Mouse (Mus musculus): ENCODE data around the gene Krt16.

The Krt16 gene

GRCm38 (mm10) chr11:100248852-100249465, at the start of gene Krt16:
Gene Krt16, minus strand, starts transcription at chr11:100248902.
- no peak for DNase-seq

GRCm38 (mm10) chr11:100297801-100298200, 49.1 kb upstream of the Krt16 start:
- DNase-seq, result no peak

GRCm38 (mm10) chr11:100295308-100295707, 46.6 kb upstream of the Krt16 start:
- peak; percentile 74 for DNase-seq

- no peak for DNase-seq
These were observed 44.2 kb upstream of the Krt16 start for GRCm38 (mm10) chr11:100292884-100293283.

GRCm38 (mm10) chr11:100290235-100290634, 41.5 kb upstream of the Krt16 start:
- DNase-seq, result no peak

- DNase-seq, result no peak
These were observed 40.2 kb upstream of the Krt16 start for GRCm38 (mm10) chr11:100288942-100289341.

GRCm38 (mm10) chr11:100287024-100287423, 38.3 kb upstream of the Krt16 start:
- DNase-seq, result no peak

- no peak for DNase-seq
These were observed 36.3 kb upstream of the Krt16 start for GRCm38 (mm10) chr11:100284988-100285387.

- DNase-seq, result peak; percentile 52
These were observed 33.8 kb upstream of the Krt16 start for GRCm38 (mm10) chr11:100282549-100282948.

- peak; percentile 82 for DNase-seq
These were observed 33.2 kb upstream of the Krt16 start for GRCm38 (mm10) chr11:100281596-100282544.

- DNase-seq, result no peak
These were observed 30.1 kb upstream of the Krt16 start for GRCm38 (mm10) chr11:100278759-100279158.

- no peak for DNase-seq
These were observed 29.2 kb upstream of the Krt16 start for GRCm38 (mm10) chr11:100277726-100278480.

GRCm38 (mm10) chr11:100275466-100275865, 26.8 kb upstream of the Krt16 start:
- DNase-seq, result no peak

GRCm38 (mm10) chr11:100274719-100275118, 26.0 kb upstream of the Krt16 start:
- DNase-seq, result no peak

GRCm38 (mm10) chr11:100271878-100272277, 23.2 kb upstream of the Krt16 start:
- DNase-seq, result no peak

- no peak for DNase-seq
These were observed 21.2 kb upstream of the Krt16 start, which contains the start of gene Krt42 for GRCm38 (mm10) chr11:100269821-100270332. Gene Krt42, minus strand, starts transcription at chr11:100269871.

GRCm38 (mm10) chr11:100262058-100262980, 13.6 kb upstream of the Krt16 start:
- no peak for DNase-seq

- DNase-seq, result no peak
These were observed 12.5 kb upstream of the Krt16 start for GRCm38 (mm10) chr11:100261235-100261605.

- DNase-seq, result no peak
These were observed 12.0 kb upstream of the Krt16 start, which contains the start of gene Krt17 for GRCm38 (mm10) chr11:100260514-100261234. Gene Krt17, minus strand, starts transcription at chr11:100261029.

- DNase-seq, result no peak
These were observed 10.4 kb upstream of the Krt16 start for GRCm38 (mm10) chr11:100259079-100259478.

- DNase-seq, result no peak
These were observed 9.3 kb upstream of the Krt16 start for GRCm38 (mm10) chr11:100257967-100258366.
